Mouse (Mus musculus) ES-E14 (cell line): ENCODE measurements around the gene Rad9b.

Experiments
- CHD2 ChIP-seq: IDR thresholded peaks from 2 replicates; pipeline ENCODE4 v1.6.1; 2014; ENCODE audit warnings: mild to moderate bottlenecking, low read depth, low read length, inconsistent platforms
- HCFC1 ChIP-seq: IDR thresholded peaks from 2 replicates; pipeline ENCODE4 v1.6.1; 2012; ENCODE audit warnings: low read length, inconsistent platforms, borderline replicate concordance; ENCODE audit not compliant: insufficient read depth
- MAFK ChIP-seq: IDR thresholded peaks from 2 replicates; pipeline ENCODE4 v1.6.1; 2014; ENCODE audit warnings: mild to moderate bottlenecking, low read depth, low read length, inconsistent platforms; ENCODE audit not compliant: insufficient read depth
- ZC3H11A ChIP-seq: IDR thresholded peaks from 2 replicates; pipeline ENCODE4 v1.6.1; 2012; ENCODE audit warnings: low read depth, mild to moderate bottlenecking, inconsistent platforms, low read length, borderline replicate concordance
- ZNF384 ChIP-seq: IDR thresholded peaks from 2 replicates; pipeline ENCODE4 v1.6.1; 2012; ENCODE audit warnings: low read depth, low read length, inconsistent platforms

DNA sequence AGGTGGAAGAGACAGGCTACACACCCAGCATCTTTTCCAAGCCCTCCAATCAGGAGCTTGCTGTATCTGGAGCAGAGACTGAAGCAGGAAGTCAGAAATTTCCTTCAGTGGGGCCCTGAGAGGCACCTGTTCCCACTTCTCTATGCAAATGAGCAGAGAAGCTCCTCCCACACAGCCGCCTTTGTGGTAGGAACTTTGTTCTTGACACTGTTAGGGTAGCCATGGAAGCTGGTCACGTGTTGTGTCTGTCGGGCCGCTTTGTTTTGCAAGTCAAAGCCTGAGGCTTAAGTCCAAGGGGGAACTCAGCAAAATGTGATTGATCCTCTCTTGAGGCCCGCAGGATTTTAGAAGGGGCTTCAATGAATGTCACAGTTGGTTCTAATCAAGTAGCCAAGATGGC, 79.2 kb downstream of the Rad9b start:
- TF ChIP-seq CHD2 = no peak
- TF ChIP-seq ZC3H11A = no peak
- TF ChIP-seq MAFK = no peak
- TF ChIP-seq ZNF384 = no peak
- no peak for TF ChIP-seq HCFC1
